Mouse (Mus musculus) MEL (cell line): ENCODE measurements around the gene Lamb3. TPM values are rescaled to one million over a fixed set of nuclear protein-coding genes. Genes with fewer than 3 reads are reported as not detected.

Experiments
- DNase-seq: peaks from one replicate; pipeline ENCODE4 v3.0.0; 2011; ENCODE audit warnings: low read depth, low spot score
- H3K27ac ChIP-seq: 2 replicates; pipeline ENCODE4 v1.5.1; 2012; ENCODE audit warnings: low read depth, mild to moderate bottlenecking, control low read depth, low read length, moderate library complexity; ENCODE audit not compliant: control insufficient read depth
- H3K27me3 ChIP-seq, 2 experiments: fragments of 150-350 bp in 1 of 2; sonication (generic) in 1 of 2; 2 replicates each; pipeline ENCODE4 v1.6.1; 2012; ENCODE audit warnings: low read length in 2 of 2, mild to moderate bottlenecking in 2 of 2, improper control_type of control experiment in 1 of 2, moderate library complexity in 1 of 2; ENCODE audit not compliant: insufficient read depth in 2 of 2, control insufficient read depth in 1 of 2
- H3K36me3 ChIP-seq, 2 experiments: 2 replicates each; pipeline ENCODE4 v1.6.1; 2012 to 2014; ENCODE audit warnings: low read length in 2 of 2, improper control_type of control experiment in 1 of 2, inconsistent platforms in 1 of 2, mild to moderate bottlenecking in 1 of 2; ENCODE audit not compliant: insufficient read depth in 2 of 2, control insufficient read depth in 1 of 2
- H3K4me1 ChIP-seq, 2 experiments: fragments of 150-350 bp in 1 of 2; sonication (generic) in 1 of 2; 2 replicates each; pipeline ENCODE4 v1.6.1; 2012; ENCODE audit warnings: low read length in 2 of 2, improper control_type of control experiment in 1 of 2, mild to moderate bottlenecking in 1 of 2; ENCODE audit not compliant: insufficient read depth in 2 of 2, control insufficient read depth in 1 of 2
- H3K4me3 ChIP-seq, 2 experiments: fragments of 150-350 bp in 1 of 2; sonication (generic) in 1 of 2; 2 replicates each; pipeline ENCODE4 v1.5.1; 2012; ENCODE audit warnings: low read depth in 2 of 2, low read length in 2 of 2, mild to moderate bottlenecking in 2 of 2, moderate library complexity in 2 of 2, control low read depth in 1 of 2, improper control_type of control experiment in 1 of 2; ENCODE audit not compliant: control insufficient read depth in 1 of 2, insufficient read depth in 1 of 2
- H3K79me2 ChIP-seq: 2 replicates; pipeline ENCODE4 v1.6.1; 2012; ENCODE audit warnings: mild to moderate bottlenecking, low read length, moderate library complexity; ENCODE audit not compliant: control insufficient read depth, poor library complexity, insufficient read depth
- H3K9ac ChIP-seq: 2 replicates; pipeline ENCODE4 v1.6.1; 2012; ENCODE audit warnings: low read depth, mild to moderate bottlenecking, control low read depth, low read length, moderate library complexity; ENCODE audit not compliant: control insufficient read depth, poor library complexity, severe bottlenecking
- H3K9me3 ChIP-seq: fragments of 150-350 bp; sonication (generic); replicated peaks from 2 replicates; pipeline ENCODE4 v1.6.1; 2012; ENCODE audit warnings: mild to moderate bottlenecking, low read length, improper control_type of control experiment, moderate library complexity; ENCODE audit not compliant: insufficient read depth
- CHD2 ChIP-seq: IDR thresholded peaks from 2 replicates; pipeline ENCODE4 v1.6.1; 2011; ENCODE audit warnings: low read length, improper control_type of control experiment
- E2F4 ChIP-seq: IDR thresholded peaks from 2 replicates; pipeline ENCODE4 v1.6.1; 2011; ENCODE audit warnings: low read depth, low read length, improper control_type of control experiment, borderline replicate concordance
- GATA1 ChIP-seq: IDR thresholded peaks from 2 replicates; pipeline ENCODE4 v1.6.1; 2011; ENCODE audit warnings: low read depth, low read length, improper control_type of control experiment
- HCFC1 ChIP-seq: IDR thresholded peaks from 2 replicates; pipeline ENCODE4 v1.6.1; 2012; ENCODE audit warnings: low read depth, mild to moderate bottlenecking, inconsistent platforms, low read length, improper control_type of control experiment, moderate library complexity
- KAT2A ChIP-seq: conservative IDR thresholded peaks from 2 replicates; pipeline ENCODE4 v1.6.1; 2012; ENCODE audit warnings: low read depth, low read length, improper control_type of control experiment, inconsistent platforms
- MAX ChIP-seq: IDR thresholded peaks from 2 replicates; pipeline ENCODE4 v1.6.1; 2011; ENCODE audit warnings: low read length, improper control_type of control experiment
- MAZ ChIP-seq: IDR thresholded peaks from 2 replicates; pipeline ENCODE4 v1.6.1; 2012; ENCODE audit warnings: low read depth, mild to moderate bottlenecking, inconsistent platforms, low read length, improper control_type of control experiment
- NRF1 ChIP-seq: IDR thresholded peaks from 2 replicates; pipeline ENCODE4 v1.6.1; 2014; ENCODE audit warnings: low read depth, mild to moderate bottlenecking, inconsistent platforms, low read length, improper control_type of control experiment, moderate library complexity; ENCODE audit not compliant: poor library complexity, insufficient read depth, severe bottlenecking
- POLR2A ChIP-seq, 2 experiments: IDR thresholded peaks; 2 replicates each; pipeline ENCODE4 v1.6.1; 2011 to 2012; ENCODE audit warnings: low read length in 2 of 2, mild to moderate bottlenecking in 2 of 2, control low read depth in 1 of 2, improper control_type of control experiment in 1 of 2, low read depth in 1 of 2, moderate library complexity in 1 of 2; ENCODE audit not compliant: control insufficient read depth in 1 of 2, insufficient read depth in 1 of 2, poor library complexity in 1 of 2
- RCOR1 ChIP-seq: IDR thresholded peaks from 2 replicates; pipeline ENCODE4 v1.6.1; 2012; ENCODE audit warnings: low read depth, mild to moderate bottlenecking, inconsistent platforms, low read length, improper control_type of control experiment
- SIN3A ChIP-seq: IDR thresholded peaks from 2 replicates; pipeline ENCODE4 v1.6.1; 2012; ENCODE audit warnings: low read length, improper control_type of control experiment, inconsistent platforms
- SMC3 ChIP-seq: IDR thresholded peaks from 2 replicates; pipeline ENCODE4 v1.6.1; 2011; ENCODE audit warnings: low read depth, low read length, improper control_type of control experiment
- TAL1 ChIP-seq: IDR thresholded peaks from 2 replicates; pipeline ENCODE4 v1.6.1; 2012; ENCODE audit warnings: mild to moderate bottlenecking, inconsistent platforms, low read length, moderate library complexity, mixed read lengths
- TCF12 ChIP-seq: IDR thresholded peaks from 2 replicates; pipeline ENCODE4 v1.6.1; 2014; ENCODE audit warnings: low read depth, mild to moderate bottlenecking, inconsistent platforms, low read length, improper control_type of control experiment, moderate library complexity
- USF1 ChIP-seq: IDR thresholded peaks from 2 replicates; pipeline ENCODE4 v1.6.1; 2014; ENCODE audit warnings: low read depth, mild to moderate bottlenecking, inconsistent platforms, low read length, improper control_type of control experiment, moderate library complexity
- ZC3H11A ChIP-seq: IDR thresholded peaks from 2 replicates; pipeline ENCODE4 v1.6.1; 2012; ENCODE audit warnings: low read depth, mild to moderate bottlenecking, inconsistent platforms, low read length, improper control_type of control experiment
- ZKSCAN1 ChIP-seq: IDR thresholded peaks from 2 replicates; pipeline ENCODE4 v1.6.1; 2012; ENCODE audit warnings: low read depth, mild to moderate bottlenecking, inconsistent platforms, low read length, improper control_type of control experiment, moderate library complexity
- ZNF384 ChIP-seq: IDR thresholded peaks from 2 replicates; pipeline ENCODE4 v1.6.1; 2012; ENCODE audit warnings: low read depth, mild to moderate bottlenecking, inconsistent platforms, low read length, improper control_type of control experiment
- polyA plus RNA-seq, 2 experiments: library from polyadenylated mRNA; stranded (reverse) in 1 of 2; unstranded in 1 of 2; fragments of >175 nt in 1 of 2; fragments of >200 nt in 1 of 2; gene quantifications; 2 replicates each; pipeline versions ENCODE4 v1.2.1 to v1.2.4; 2012; ENCODE audit warnings: low replicate concordance in 2 of 2, low read depth in 1 of 2; ENCODE audit not compliant: insufficient read length in 2 of 2, insufficient read depth in 1 of 2, missing spikeins in 1 of 2
- total RNA-seq: library from RNA; depleted of rRNA; stranded (reverse); fragments of 300-350 nt; gene quantifications from 2 replicates; pipeline ENCODE4 v1.2.3, GENCODE M21; 2012

Lamb3 gene
- total and polyA plus RNA-seq, 3 experiments, result 0.03 to 0.35 TPM; not detected in 1

- TF ChIP-seq TCF12 (no peak), TAL1 (no peak), CHD2 (no peak), ZC3H11A (no peak), HCFC1 (no peak), E2F4 (no peak), MAZ (no peak), SIN3A (no peak)
- Histone ChIP-seq H3K9me3 (no peaks in the 10 kb centered on the region), H3K4me1 (no peaks in the 10 kb centered on the region), H3K4me3 (no peak overlapping the region), H3K36me3 (no peaks in the 10 kb centered on the region), H3K27ac (no peak overlapping the region), H3K79me2 (no peaks in the 10 kb centered on the region), H3K9ac (no peak overlapping the region), H3K27me3 (peaks cover 0 to 2% of the 10 kb centered on the region in 2 experiments; a peak in 2 of 4 replicates)
- no peak for DNase-seq
These were observed 33.9 kb downstream of the Lamb3 start for GRCm38 (mm10) chr1:193241436-193241835.

GRCm38 (mm10) chr1:193242238-193242637 is 34.7 kb downstream of the Lamb3 start:
- Histone ChIP-seq H3K9ac (no peak overlapping the region), H3K4me1 (no peaks in the 10 kb centered on the region), H3K4me3 (no peak overlapping the region), H3K79me2 (no peaks in the 10 kb centered on the region), H3K9me3 (no peaks in the 10 kb centered on the region), H3K27me3 (peaks cover 0 to 2% of the 10 kb centered on the region in 2 experiments; a peak in 2 of 4 replicates), H3K27ac (no peak overlapping the region), H3K36me3 (no peaks in the 10 kb centered on the region)
- TF ChIP-seq KAT2A (no peak), NRF1 (no peak), E2F4 (no peak), RCOR1 (no peak), SIN3A (no peak), GATA1 (no peak), SMC3 (no peak), ZNF384 (no peak), POLR2A (IDR thresholded peaks at IDR 0.05; ENCODE audit: control insufficient read depth in 1 of 2, insufficient read depth in 1 of 2, low read depth in 1 of 2, low read length in 2 of 2, poor library complexity in 1 of 2) (no peak), ZKSCAN1 (no peak), MAX (no peak), TAL1 (no peak), USF1 (no peak)
- no peak for DNase-seq
